Mouse (Mus musculus) stomach, adult 2 months (tissue): ENCODE results near the gene Fitm1. TPM values are rescaled to one million over a fixed set of nuclear protein-coding genes. Genes with fewer than 3 reads are reported as not detected.

Experiments
- polyA plus RNA-seq: library from polyadenylated mRNA; depleted of rRNA; stranded (reverse); fragments of >200 nt; gene quantifications from 2 replicates; pipeline ENCODE4 v1.2.3, GENCODE M21; 2012; rRNA removed

The Fitm1 gene
- polyA plus RNA-seq: 5.4 and 7.6 TPM in 2 replicates

DNA sequence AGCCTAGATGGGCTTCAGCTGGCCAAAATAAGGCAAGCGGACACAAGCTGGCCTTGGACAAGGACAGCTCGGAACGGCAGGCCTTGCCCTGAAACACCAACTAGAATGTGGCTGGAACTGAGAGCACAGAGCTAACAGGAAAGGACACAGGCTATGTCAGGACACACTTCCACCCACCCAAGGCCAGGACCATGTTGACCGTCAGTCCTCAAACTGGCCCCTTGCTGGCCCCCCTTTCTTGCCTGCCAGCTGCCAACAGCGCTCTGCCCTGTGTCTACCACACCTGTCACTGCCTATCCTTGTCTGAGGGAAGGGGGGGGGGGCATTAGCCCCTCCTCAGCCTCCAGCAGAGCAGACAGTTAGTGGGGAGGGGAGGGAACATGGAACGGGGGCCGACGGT is at the start of gene Fitm1:
Gene Fitm1 (plus strand): TSS at position 316 of the 400 bp plus-strand sequence.

DNA sequence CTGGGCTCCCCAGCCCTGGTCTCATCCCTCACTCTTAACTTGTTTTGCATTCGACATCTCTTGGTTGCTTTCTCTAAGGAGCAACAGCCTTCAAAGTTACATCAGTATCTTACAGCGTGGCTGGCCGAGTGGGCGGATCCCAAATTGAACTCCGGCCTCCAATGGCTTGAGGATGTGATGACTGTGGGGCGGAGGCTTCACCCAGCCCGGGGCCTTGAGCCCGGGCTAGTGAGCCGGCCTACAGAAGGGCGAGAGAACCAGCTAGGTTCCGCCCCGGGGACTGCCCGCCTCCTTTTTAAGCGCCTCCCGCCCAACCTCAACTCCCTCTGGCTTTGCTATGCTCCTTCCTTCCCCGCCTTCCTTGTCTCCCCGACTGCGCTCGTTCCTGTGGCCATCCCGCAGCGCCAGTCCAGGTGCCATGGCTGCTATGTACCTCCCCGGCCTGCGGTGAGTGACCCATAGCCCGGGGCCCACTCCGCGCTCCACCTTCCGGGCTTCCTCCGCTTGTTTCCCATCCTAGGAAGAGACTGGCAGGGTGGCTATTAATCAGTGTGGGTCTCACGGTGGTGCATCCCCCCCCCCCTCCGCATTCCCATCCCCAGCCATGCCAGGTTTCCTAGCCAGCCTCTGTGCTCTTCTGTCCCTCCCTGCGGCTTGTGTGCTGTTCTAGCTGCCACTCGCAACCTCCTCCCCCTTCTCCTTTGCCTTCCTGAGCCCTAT is 35.2 kb upstream of the Fitm1 start, which contains the start of gene Pck2:
Gene Pck2 (plus strand): TSS at position 200 of the 720 bp plus-strand sequence.

DNA sequence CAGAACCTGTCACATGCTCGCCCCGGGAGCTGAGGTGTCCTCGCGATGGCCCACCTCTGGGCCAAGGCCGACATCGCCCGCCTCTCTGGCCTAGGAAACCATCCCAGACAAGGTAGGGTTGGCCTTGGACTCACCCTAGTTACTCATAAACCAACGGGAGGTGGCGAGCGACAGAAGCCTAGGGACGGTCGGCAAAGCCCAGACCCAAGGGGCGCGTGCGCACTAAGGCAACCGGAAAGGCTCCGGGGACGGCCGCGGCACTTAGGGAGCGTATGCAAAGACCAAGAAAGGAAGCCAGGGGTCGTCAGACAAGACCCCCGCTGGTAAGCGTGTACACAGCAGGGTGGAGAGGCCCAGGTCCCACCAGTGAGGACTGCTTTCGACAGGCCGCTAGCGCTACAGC is 15.6 kb upstream of the Fitm1 start, which contains the start of gene Dcaf11:
Gene Dcaf11 (plus strand): TSS at position 208 of the 403 bp plus-strand sequence.

DNA sequence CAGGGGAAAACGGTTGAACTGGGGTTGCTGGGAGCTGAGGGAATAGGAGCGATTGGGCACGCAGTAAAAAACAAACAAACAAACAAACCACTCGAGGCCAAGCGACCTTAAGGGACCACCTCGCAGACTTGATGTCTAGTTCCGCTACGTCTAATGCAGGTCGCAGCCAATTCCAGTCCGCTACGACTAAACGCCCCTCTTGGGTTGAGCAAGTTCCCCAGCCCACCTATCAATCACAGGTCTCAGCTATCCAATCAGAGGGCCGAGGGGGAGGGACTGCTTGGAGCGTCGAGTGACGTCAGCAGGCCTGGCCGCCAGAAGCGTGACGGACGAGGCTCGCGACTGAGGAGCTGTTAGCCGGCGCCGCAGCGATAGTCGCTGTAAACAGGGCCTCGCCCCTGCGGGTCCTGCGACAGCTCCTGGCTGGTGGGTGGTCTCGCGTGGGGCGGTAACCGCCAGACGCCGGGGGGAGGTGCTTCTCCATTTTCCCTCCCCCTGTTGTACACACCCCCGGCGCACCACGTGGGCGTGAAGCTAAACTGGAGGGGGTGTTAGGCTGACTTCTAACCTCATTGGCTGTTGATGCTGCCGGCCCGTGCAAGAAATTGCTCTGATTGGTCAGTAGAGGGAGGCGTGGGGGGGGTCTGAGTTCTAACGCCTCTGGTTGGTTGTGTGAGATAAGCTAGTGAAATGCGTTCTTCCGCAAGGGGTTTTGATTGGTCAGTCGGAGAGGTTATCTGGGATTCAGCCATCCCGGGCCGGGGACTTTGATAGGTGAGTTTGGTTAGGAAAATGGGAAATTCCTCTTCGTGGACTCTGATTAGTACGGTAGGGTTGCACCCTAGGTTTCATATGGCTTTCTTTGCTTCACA is 15.0 kb upstream of the Fitm1 start, which contains the start of gene A730061H03Rik:
Gene A730061H03Rik (minus strand): TSS at position 205 of the 872 bp plus-strand sequence.

DNA sequence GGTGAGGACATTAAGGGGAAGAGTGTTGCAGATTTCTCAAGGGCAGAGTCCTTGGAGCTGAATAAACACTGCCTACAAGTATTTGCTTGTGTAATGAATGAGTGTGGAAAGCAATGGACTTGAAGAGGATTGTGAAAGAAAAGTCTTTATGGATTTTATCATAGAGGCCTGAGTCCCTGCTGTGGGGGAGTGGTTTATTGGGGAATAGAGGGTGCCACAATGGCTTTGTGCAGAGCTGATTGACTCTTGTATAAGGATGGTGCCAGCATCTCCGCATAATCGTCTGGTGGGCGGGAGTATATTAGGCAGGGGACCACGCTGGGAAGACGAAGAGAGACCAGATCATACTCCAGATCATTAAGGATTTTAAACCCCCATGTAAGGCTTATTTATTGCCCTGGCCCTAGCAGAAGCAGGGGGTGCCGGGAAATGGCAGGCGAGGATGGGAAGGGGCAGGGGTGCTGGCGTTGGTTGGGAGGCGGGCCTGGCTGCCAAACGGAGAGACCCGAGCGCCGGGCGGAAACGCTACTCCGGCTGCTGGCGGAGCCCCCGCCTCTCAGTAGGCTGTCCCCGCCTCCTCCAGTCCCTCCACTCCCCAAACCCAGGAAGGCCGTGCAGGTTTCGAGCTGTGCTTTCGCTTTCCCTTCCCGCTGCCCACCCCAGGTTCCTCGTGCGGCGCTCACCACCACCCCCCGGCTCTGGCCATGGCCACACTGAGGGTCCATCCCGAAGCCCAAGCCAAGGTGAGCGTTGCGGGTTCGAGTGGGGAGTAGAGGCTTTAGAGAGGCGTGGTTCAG is 2.7 kb downstream of the Fitm1 start, which contains the start of gene Psme1:
Gene Psme1 (plus strand): TSS at position 253 of the 797 bp plus-strand sequence.

DNA sequence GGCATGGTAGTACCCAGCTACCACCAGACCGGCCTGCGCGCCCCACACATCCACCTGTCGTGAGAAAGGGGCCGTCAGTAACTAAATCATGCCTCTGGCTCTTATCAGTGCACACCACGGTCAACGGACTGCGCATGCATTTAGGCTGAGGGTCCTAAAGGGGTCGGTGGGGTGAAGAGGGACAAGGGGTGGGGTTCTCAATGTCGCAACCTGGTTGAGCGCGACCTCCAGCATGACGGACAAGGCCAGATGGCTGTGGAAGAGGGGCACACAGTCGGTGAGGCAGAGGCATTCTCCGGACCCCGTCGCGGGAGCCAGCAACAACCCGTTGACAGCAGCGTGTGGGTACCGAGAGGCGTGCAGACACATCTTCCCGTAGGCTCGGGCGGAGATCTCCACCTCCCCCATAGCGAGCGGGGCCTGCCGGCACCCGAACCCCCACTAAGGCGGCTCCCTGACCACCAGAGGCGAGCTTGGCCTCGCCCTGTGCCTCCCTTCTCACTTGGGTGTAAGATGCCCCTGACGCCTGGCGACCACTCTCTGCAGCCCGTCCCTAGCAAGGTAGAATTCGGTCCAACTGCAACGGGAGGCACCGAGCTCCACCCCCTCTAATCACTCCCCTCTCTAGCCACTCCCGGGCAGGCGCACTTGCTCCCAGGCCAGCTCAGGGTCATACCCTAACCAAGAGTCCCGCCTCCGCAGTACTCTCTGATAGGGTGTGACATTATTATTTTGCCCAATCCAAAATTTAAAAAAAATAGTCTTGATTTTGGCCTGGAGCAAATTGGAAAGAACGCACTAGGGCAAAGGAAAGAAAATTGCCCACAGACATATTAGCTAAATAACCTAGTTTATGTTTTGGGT is 9.5 kb downstream of the Fitm1 start, which contains the start of gene Emc9:
Gene Emc9 (minus strand): TSS at position 601 of the 864 bp plus-strand sequence.

DNA sequence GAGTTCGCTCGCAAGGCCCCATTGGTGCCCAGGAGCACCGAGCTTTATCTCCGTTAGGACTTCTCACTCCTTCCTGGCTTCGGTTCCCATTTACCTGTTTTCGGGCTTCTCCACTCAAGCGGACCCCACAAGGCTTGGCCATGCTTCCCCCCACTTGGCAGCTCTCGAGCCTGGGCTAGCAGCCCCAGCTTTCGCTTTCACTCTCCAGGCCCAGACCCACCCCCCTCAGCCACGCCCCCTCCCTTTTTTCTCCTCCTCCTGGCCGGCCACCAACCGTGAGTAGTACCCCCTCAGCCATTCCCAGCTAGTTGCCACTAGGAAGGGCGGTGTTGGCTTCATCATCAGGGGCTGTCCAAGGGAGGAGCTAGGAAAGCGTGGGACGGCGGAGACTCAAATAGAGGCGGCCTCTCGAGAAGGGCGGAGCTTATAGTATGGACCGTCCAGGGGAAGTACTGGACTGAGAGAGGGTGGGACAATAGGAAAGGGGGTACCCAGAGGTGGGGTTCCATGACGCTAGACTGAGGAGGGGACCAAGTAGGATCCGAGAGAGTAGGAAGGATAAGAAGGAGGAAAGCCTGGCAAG is 15.4 kb downstream of the Fitm1 start, which contains the start of gene Psme2:
Gene Psme2 (minus strand): TSS at position 366 of the 583 bp plus-strand sequence.

DNA sequence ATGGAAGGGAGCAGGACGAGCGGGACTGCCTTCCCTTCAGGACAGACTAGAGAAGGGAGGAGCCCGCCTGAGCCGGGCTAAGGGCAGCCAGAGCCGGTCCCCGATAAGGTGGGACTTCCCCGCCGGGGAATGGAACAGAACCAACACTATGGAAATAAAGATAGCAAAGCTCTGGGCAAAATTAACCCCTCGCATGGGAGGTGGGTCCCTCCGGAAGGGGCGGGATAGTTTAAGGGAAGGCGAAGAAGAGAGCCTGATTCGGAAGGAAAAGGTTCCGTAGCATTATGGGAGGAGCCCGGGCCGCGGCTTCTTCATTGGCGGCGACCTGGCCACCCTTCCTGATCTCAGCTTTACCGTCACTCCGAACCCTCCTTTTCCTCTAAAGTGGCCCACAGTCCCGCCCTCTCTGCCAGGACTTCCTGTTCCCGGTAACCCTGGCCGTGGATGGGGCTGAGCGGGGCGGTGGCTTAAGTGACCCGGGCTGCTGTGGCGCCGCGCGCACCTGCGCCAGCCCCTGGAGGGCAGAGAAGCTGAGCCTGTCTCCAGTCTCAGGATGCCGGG is 16.0 kb downstream of the Fitm1 start, which contains the start of gene Rnf31:
Gene Rnf31 (plus strand): TSS at position 378 of the 561 bp plus-strand sequence.

DNA sequence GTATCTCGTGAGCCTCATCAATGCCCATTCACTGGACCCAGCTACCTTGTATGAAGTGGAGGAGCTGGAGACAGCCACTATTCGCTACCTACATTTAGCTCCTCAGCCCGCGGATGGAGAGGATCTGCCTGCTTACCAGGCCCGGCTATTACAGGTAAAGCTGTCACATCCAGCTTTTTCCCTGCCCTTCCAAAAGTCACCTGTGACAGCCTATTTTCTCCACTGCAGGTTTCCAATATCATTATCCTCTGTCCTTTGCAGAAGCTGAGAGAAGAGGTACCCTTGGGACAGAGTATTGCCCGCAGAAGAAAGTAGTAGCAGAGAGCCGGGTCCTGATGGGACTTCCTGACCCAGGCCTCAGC is 27.8 kb downstream of the Fitm1 start, which contains the start of gene Irf9:
Gene Irf9 (plus strand): TSS at position 301 of the 362 bp plus-strand sequence.

DNA sequence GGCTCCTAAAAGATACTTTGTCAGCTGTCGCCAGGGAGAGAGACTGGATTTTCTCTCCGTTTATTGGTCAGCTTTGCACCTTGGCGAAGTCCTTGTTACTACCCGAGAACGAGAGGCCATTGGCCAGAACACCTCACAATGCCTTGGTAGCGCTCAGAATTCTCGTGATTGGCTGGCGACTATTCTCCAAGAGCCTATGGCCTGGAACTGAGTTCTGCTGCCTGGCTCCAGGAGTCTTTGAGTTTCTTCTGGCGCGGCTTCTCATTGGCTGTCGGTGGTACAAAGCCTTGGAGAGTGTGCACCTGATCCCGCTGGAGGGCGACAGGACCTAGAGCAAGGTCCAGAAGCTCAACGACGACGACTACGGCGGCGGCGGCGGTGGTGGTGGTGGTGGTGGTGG is 42.4 kb downstream of the Fitm1 start, which contains the start of gene Rec8:
Gene Rec8 (plus strand): TSS at position 216 of the 400 bp plus-strand sequence.

Other genes starting within 250 kb of the Fitm1 start
- gene Dhrs4, start 96.9 kb upstream of the Fitm1 start, polyA plus RNA-seq: 9.0 and 9.5 TPM in 2 replicates
- 0.84 and 1.7 TPM in 2 replicates for gene Carmil3, start 85.0 kb upstream of the Fitm1 start, polyA plus RNA-seq
- 0.02 and 0.04 TPM in 2 replicates for gene Cpne6, start 65.2 kb upstream of the Fitm1 start, polyA plus RNA-seq
- not detected in 2 replicates for gene Nrl, start 50.6 kb upstream of the Fitm1 start, polyA plus RNA-seq
- gene Pck2, start 35.4 kb upstream of the Fitm1 start, polyA plus RNA-seq: 9.6 and 12.0 TPM in 2 replicates
- gene Dcaf11, start 15.6 kb upstream of the Fitm1 start, polyA plus RNA-seq: 34.1 and 39.6 TPM in 2 replicates
- gene A730061H03Rik, start 15.2 kb upstream of the Fitm1 start, polyA plus RNA-seq: 0.36 and 0.43 TPM in 2 replicates
- 18.6 and 20.4 TPM in 2 replicates for gene Psme1, start 2.5 kb downstream of the Fitm1 start, polyA plus RNA-seq
- gene Emc9, start 9.7 kb downstream of the Fitm1 start, polyA plus RNA-seq: 8.2 and 12.0 TPM in 2 replicates
- 20.5 and 26.3 TPM in 2 replicates for gene Psme2, start 15.5 kb downstream of the Fitm1 start, polyA plus RNA-seq
- 14.6 and 15.8 TPM in 2 replicates for gene Rnf31, start 16.1 kb downstream of the Fitm1 start, polyA plus RNA-seq
- gene Irf9, start 28.0 kb downstream of the Fitm1 start, polyA plus RNA-seq: 20.0 and 20.2 TPM in 2 replicates
- gene Rec8, start 42.4 kb downstream of the Fitm1 start, polyA plus RNA-seq: 4.1 and 5.4 TPM in 2 replicates
- gene Ipo4, start 60.3 kb downstream of the Fitm1 start, polyA plus RNA-seq: 31.9 and 34.9 TPM in 2 replicates
- 8.5 and 8.6 TPM in 2 replicates for gene Gm49378, start 62.3 kb downstream of the Fitm1 start, polyA plus RNA-seq
- gene Tm9sf1, start 68.2 kb downstream of the Fitm1 start, polyA plus RNA-seq: 55.0 and 58.0 TPM in 2 replicates
- 0.38 and 0.49 TPM in 2 replicates for gene Tssk4, start 74.6 kb downstream of the Fitm1 start, polyA plus RNA-seq
- 6.8 and 7.4 TPM in 2 replicates for gene Mdp1, start 84.9 kb downstream of the Fitm1 start, polyA plus RNA-seq
- 3.7 and 4.7 TPM in 2 replicates for gene Gmpr2, start 96.3 kb downstream of the Fitm1 start, polyA plus RNA-seq
- gene Nedd8, start 96.5 kb downstream of the Fitm1 start, polyA plus RNA-seq: 167 and 187 TPM in 2 replicates
- 3.1 and 4.4 TPM in 2 replicates for gene Tinf2, start 106.2 kb downstream of the Fitm1 start, polyA plus RNA-seq
- gene Tgm1, start 138.3 kb downstream of the Fitm1 start, polyA plus RNA-seq: 29.4 and 45.8 TPM in 2 replicates
- 24.3 and 27.3 TPM in 2 replicates for gene Rabggta, start 146.6 kb downstream of the Fitm1 start, polyA plus RNA-seq
- 50.3 and 51.5 TPM in 2 replicates for gene Dhrs1, start 170.1 kb downstream of the Fitm1 start, polyA plus RNA-seq
- gene Nop9, start 170.1 kb downstream of the Fitm1 start, polyA plus RNA-seq: 5.8 and 6.9 TPM in 2 replicates
- 16.4 and 17.4 TPM in 2 replicates for gene Cideb, start 182.8 kb downstream of the Fitm1 start, polyA plus RNA-seq
- gene Ltb4r2, start 185.8 kb downstream of the Fitm1 start, polyA plus RNA-seq: 5.8 and 10.2 TPM in 2 replicates
- 5.6 and 10.4 TPM in 2 replicates for gene Ltb4r1, start 190.3 kb downstream of the Fitm1 start, polyA plus RNA-seq
- 8.0 and 9.3 TPM in 2 replicates for gene Adcy4, start 208.5 kb downstream of the Fitm1 start, polyA plus RNA-seq
- gene Ripk3, start 213.2 kb downstream of the Fitm1 start, polyA plus RNA-seq: 16.6 and 17.9 TPM in 2 replicates
- 13.1 and 15.8 TPM in 2 replicates for gene Nfatc4, start 247.5 kb downstream of the Fitm1 start, polyA plus RNA-seq